Mouse (Mus musculus): ENCODE measurements around the gene Krt4. TPM values are rescaled to one million over a fixed set of nuclear protein-coding genes. Genes with fewer than 3 reads are reported as not detected.

The Krt4 gene
- 0.13 TPM in 1 of 2 replicates, not detected in the other for polyA plus RNA-seq (2016; fragmentation: Nextera tagmentation; extraction: Ambion mirVana)

DNA sequence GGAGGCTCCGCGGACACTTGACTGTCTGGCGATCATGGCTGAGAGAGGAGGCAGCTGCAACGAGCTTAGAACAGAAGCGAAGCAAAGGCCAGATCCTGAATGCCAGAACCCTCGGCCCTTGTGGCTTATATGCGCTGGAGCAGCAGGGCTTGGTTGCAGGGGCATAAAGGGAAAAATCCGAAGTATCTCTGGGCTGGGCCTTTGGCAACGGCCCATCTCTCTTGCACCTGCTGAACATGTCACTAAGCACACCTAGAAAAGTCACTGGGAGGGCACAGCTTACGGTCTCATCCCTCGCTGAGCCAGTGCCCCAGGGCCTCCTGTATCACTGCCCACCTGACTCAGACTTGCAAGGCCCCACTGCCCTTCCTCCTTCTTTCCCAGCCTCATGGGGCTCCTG lies at the start of gene Krt4:
Gene Krt4 (minus strand): TSS at position 101 of the 400 bp plus-strand sequence.
- Histone ChIP-seq H3K4me3 (replicated peaks) (no peak within 1 kb of the TSS), H3K27ac (no peak within 1 kb of the TSS), H3K36me3 (no peaks in the 10 kb centered on the region), H3K4me1 (replicated peaks) (peaks cover 22% of the 10 kb centered on the region), H3K4me2 (no peak within 1 kb of the TSS), H3K27me3 (peaks cover 16% of the 10 kb centered on the region; the same call in 1 of the 2 replicates), H3K9me3 (no peaks in the 10 kb centered on the region), H3K9ac (replicated peaks) (no peak within 1 kb of the TSS)
- ATAC-seq (ENCODE audit: insufficient number of reproducible peaks, insufficient read depth, low FRiP score, low TSS enrichment, low read depth) = no peak
- 79% methylated on average over 11 of the region's 11 CpGs for WGBS

DNA sequence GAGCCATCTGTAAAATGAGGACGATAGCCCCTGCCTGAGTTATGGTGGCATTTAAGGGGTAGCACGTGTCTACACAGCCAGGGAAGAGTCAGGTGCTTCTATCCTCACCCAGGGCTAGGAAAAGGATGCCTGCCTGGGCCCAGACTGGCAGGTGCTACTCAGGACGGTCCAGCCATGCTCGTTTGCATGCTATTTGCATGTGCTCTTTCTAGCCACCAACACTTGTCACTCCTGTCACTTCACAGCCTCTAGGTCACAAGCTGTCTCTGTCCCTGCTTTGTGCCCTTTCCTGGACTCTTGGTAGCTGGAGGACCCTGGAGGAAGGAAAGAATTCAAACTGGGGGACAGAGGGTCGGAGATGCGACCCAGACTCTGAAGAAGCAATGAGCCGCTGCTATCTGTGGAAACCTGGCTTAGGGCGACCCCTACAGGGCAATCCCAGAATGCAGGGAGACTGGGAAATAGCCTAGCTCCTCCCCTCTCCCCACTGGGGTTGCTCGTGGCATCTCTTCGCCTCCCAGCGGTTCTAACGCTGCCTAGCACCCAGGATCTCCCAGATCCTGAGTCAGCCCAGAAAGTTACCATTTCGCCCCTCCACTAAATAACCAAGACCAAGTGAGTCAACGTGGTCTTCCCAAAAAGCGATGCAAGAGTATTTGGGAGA lies 49.0 kb upstream of the Krt4 start:
- no peak overlapping the region for H3K9ac ChIP-seq (replicated peaks)
- no peak overlapping the region for H3K4me3 ChIP-seq (replicated peaks)
- no peak overlapping the region for H3K4me2 ChIP-seq
- no peak overlapping the region for H3K27ac ChIP-seq
- H3K4me1 ChIP-seq (replicated peaks) = peaks cover 39% of the 10 kb centered on the region
- H3K36me3 ChIP-seq = no peaks in the 10 kb centered on the region
- H3K27me3 ChIP-seq = peaks cover 4% of the 10 kb centered on the region; the same call in 1 of the 2 replicates
- no peak for ATAC-seq (ENCODE audit: insufficient number of reproducible peaks, insufficient read depth, low FRiP score, low TSS enrichment, low read depth)
- no peaks in the 10 kb centered on the region for H3K9me3 ChIP-seq
- 13% methylated on average over 15 of the region's 15 CpGs for WGBS

DNA sequence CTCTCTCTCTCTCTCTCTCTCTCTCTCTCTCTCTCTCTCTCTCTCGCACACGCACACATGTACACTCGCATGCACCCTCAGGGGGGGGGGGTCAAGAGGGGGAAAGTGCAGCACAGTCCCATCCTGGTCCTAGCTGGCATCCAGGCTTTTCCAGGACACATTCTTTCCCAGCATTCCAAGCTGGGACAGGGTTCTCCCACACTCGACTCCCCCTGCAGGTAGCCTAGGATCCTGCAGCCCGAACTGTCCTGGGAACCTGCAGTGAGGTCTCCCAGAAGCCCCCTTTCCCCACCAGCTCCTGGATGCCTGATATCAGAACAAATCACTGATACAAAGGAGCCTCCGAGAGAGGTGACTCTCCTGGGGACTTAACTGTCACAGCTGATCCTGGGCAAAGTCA lies 46.0 kb upstream of the Krt4 start:
- no peak for ATAC-seq (ENCODE audit: insufficient number of reproducible peaks, insufficient read depth, low FRiP score, low TSS enrichment, low read depth)
- peaks cover 11% of the 10 kb centered on the region for H3K4me1 ChIP-seq (replicated peaks)
- H3K4me2 ChIP-seq = no peak overlapping the region
- no peak overlapping the region for H3K9ac ChIP-seq (replicated peaks)
- no peaks in the 10 kb centered on the region for H3K9me3 ChIP-seq
- 7% methylated on average over 3 of the region's 6 CpGs for WGBS
- no peaks in the 10 kb centered on the region for H3K36me3 ChIP-seq
- peaks cover 4% of the 10 kb centered on the region; the same call in 1 of the 2 replicates for H3K27me3 ChIP-seq
- H3K4me3 ChIP-seq (replicated peaks) = no peak overlapping the region
- H3K27ac ChIP-seq = no peak overlapping the region

DNA sequence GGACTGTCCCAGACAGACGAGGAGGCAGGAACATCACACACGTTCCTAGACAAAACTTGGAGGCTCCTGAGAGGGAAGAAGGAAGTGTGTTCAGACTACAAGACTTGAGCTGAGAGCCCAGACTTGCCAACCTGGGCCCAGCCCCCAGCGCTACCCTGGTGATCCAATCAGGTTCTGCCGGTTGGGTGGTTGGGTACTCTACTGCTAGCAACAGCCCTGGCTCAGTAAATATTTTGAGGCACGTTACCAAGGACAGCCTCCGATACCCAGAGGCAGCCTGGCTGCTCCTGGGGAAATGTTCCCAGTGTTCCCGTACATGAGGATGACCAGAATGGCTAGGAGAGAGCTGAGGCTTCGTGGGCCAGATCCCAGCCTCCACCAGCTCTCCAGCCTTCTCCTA lies 42.3 kb upstream of the Krt4 start:
- H3K4me2 ChIP-seq = no peak overlapping the region
- H3K36me3 ChIP-seq = no peaks in the 10 kb centered on the region
- no peak overlapping the region for H3K4me3 ChIP-seq (replicated peaks)
- no peaks in the 10 kb centered on the region for H3K9me3 ChIP-seq
- no peak overlapping the region for H3K9ac ChIP-seq (replicated peaks)
- no peaks in the 10 kb centered on the region for H3K27me3 ChIP-seq
- no peak overlapping the region; the same call in 1 of the 2 replicates for H3K27ac ChIP-seq
- no peaks in the 10 kb centered on the region for H3K4me1 ChIP-seq (replicated peaks)
- no peak for ATAC-seq (ENCODE audit: insufficient number of reproducible peaks, insufficient read depth, low FRiP score, low TSS enrichment, low read depth)
- WGBS = 83% methylated on average over 8 of the region's 8 CpGs

DNA sequence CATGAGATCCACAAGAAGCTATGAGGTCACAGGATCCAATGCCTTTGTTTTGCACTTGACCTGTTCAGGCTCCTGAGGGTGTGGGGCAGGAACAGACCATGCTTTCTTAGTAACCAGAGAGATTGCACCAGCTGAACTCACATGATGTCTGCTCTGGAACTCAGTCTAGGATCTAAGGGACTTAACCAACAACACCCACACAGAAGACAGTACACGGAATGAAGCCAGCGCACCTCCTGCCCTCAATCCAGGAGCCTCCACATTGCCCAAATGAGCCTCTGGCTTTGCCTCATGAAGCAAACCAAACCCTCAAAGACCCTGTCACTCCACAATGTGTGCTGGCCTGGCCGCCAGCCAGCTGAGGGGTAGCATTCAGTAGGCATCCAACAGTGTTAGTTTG lies 34.4 kb upstream of the Krt4 start:
- Histone ChIP-seq H3K4me2 (no peak overlapping the region), H3K4me3 (replicated peaks) (no peak overlapping the region), H3K4me1 (replicated peaks) (no peaks in the 10 kb centered on the region), H3K27ac (no peak overlapping the region), H3K36me3 (no peaks in the 10 kb centered on the region), H3K9me3 (no peaks in the 10 kb centered on the region), H3K9ac (replicated peaks) (no peak overlapping the region), H3K27me3 (peaks cover 4% of the 10 kb centered on the region; the same call in 1 of the 2 replicates)
- no peak for ATAC-seq (ENCODE audit: insufficient number of reproducible peaks, insufficient read depth, low FRiP score, low TSS enrichment, low read depth)
- 86% methylated on average over 3 of the region's 3 CpGs for WGBS

DNA sequence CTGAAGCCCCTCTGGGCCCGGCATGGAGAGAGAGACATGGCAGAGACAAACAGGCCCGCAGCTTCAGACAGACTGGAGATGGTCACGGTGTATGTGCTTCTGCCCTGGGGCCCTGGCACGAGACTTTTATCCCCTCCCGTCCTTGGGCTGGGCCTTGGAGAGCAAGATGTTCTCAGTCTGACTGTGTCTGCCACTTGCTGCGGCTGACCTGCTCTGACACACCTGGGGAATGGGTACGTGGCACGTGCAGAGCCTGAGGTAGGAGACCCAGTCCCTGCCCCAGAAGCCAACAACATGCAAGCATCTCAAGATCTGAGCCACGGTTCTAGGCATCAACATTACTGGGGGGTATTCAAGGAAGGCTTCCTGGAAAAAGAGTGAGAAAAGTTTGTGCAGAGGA lies 29.7 kb upstream of the Krt4 start, which contains the start of gene Krt78:
Gene Krt78 (minus strand): TSS at position 101 of the 400 bp plus-strand sequence.
- no peak within 1 kb of the TSS for H3K4me3 ChIP-seq (replicated peaks)
- no peak within 1 kb of the TSS for H3K4me2 ChIP-seq
- ATAC-seq (ENCODE audit: insufficient number of reproducible peaks, insufficient read depth, low FRiP score, low TSS enrichment, low read depth) = no peak
- WGBS = 81% methylated on average over 9 of the region's 9 CpGs
- no peak within 1 kb of the TSS for H3K27ac ChIP-seq
- H3K36me3 ChIP-seq = no peaks in the 10 kb centered on the region
- peaks cover 10% of the 10 kb centered on the region; the same call in 1 of the 2 replicates for H3K27me3 ChIP-seq
- no peaks in the 10 kb centered on the region for H3K9me3 ChIP-seq
- H3K4me1 ChIP-seq (replicated peaks) = no peaks in the 10 kb centered on the region
- 0 out of 2 replicates have a peak within 1 kb of the TSS, but pooled peaks have one; percentile 4 for H3K9ac ChIP-seq (replicated peaks)

DNA sequence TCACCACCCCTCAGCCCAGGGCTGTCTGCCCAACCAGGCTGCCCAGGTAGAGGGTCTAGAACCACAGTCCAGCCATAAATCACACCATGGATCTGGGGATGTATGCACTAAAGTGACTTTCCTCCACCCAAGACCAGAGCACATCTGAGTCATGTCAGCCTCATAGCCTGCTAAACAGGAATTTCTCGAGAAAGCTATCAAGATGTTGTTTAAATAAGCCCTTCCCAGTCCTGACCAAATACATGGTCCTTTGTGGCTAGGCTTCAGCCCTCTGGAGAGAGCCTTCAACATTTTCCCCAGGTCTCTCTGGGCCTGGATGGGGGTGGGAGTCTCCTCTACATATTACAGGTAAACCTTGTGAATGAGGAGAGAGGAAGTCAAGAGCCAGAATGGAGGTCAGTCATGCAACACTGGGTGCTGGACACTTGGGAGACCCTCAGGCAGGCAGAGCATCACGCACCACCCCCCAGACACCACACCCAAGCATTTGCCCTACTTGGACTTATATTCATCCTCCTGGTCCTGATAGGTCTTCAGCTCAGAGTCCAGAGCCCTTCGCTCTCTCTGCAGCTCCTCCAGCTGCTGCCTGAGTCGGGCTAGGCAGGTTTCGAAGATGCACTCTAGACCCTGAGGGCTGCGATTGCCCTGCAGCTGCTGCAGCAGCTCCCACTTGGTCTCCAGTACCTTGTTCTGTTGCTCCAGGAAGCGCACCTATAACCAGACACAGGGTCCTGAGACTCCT lies 28.4 kb upstream of the Krt4 start:
- H3K27me3 ChIP-seq = peaks cover 10% of the 10 kb centered on the region; the same call in 1 of the 2 replicates
- H3K4me2 ChIP-seq = no peak overlapping the region
- H3K36me3 ChIP-seq = no peaks in the 10 kb centered on the region
- WGBS = 86% methylated on average over 7 of the region's 7 CpGs
- no peaks in the 10 kb centered on the region for H3K4me1 ChIP-seq (replicated peaks)
- H3K9ac ChIP-seq (replicated peaks) = no peak overlapping the region
- ATAC-seq (ENCODE audit: insufficient number of reproducible peaks, insufficient read depth, low FRiP score, low TSS enrichment, low read depth) = no peak
- no peaks in the 10 kb centered on the region for H3K9me3 ChIP-seq
- no peak overlapping the region for H3K27ac ChIP-seq
- no peak overlapping the region for H3K4me3 ChIP-seq (replicated peaks)

DNA sequence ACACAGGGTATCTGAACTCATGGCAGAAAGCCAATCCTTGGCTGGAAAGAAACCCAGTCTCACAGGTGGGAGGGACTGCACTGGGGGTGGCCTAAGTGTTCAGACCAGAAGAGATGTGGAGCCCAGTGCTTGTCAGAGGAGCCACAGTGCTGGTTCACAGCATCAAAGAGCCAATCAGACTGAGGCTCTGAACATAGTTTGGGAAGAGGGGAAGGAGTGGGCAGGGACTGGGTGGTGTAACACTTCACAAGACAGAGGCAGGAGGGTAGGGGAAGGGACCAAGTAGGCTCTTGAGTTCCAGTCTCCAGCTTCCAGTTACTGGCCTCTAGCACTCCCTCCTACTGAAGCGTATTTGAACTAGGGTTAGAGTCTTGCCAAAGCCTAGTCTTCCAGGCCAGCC lies 20.9 kb upstream of the Krt4 start:
- no peaks in the 10 kb centered on the region for H3K36me3 ChIP-seq
- no peak overlapping the region for H3K4me3 ChIP-seq (replicated peaks)
- WGBS = 100% methylated on average over 1 of the region's 1 CpGs
- peaks cover 16% of the 10 kb centered on the region; the same call in 1 of the 2 replicates for H3K4me1 ChIP-seq (replicated peaks)
- 0 out of 2 replicates have a peak, but pooled peaks cover 3% of the 10 kb centered on the region for H3K27me3 ChIP-seq
- H3K4me2 ChIP-seq = no peak overlapping the region
- H3K9me3 ChIP-seq = no peaks in the 10 kb centered on the region
- H3K27ac ChIP-seq = no peak overlapping the region
- H3K9ac ChIP-seq (replicated peaks) = no peak overlapping the region
- ATAC-seq (ENCODE audit: insufficient number of reproducible peaks, insufficient read depth, low FRiP score, low TSS enrichment, low read depth) = no peak

DNA sequence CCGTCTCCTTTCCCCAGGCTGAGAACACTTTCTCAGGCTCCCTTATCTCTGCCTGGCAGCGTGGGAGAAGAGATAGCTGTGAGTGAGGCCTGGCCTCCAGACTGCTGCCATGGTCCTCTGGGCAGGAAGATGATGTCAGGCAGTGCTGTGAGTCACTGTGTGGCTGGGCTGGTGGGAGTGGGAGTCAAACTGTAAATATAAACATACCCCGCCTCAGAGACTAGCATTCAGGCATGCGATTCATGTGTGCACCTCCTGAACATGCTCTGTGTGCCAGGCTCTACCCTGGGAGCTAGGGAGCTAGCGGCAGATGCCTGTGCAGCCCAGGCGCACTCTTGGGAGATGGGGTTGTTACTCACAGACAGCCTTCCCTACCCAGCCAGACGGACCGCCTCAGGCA lies 17.4 kb upstream of the Krt4 start:
- H3K27me3 ChIP-seq = 0 out of 2 replicates have a peak, but pooled peaks cover 3% of the 10 kb centered on the region
- no peak overlapping the region for H3K4me3 ChIP-seq (replicated peaks)
- H3K36me3 ChIP-seq = no peaks in the 10 kb centered on the region
- H3K9me3 ChIP-seq = no peaks in the 10 kb centered on the region
- no peak for ATAC-seq (ENCODE audit: insufficient number of reproducible peaks, insufficient read depth, low FRiP score, low TSS enrichment, low read depth)
- peaks cover 25% of the 10 kb centered on the region; the same call in 1 of the 2 replicates for H3K4me1 ChIP-seq (replicated peaks)
- no peak overlapping the region for H3K9ac ChIP-seq (replicated peaks)
- WGBS = 62% methylated on average over 8 of the region's 8 CpGs
- no peak overlapping the region for H3K27ac ChIP-seq
- no peak overlapping the region for H3K4me2 ChIP-seq

DNA sequence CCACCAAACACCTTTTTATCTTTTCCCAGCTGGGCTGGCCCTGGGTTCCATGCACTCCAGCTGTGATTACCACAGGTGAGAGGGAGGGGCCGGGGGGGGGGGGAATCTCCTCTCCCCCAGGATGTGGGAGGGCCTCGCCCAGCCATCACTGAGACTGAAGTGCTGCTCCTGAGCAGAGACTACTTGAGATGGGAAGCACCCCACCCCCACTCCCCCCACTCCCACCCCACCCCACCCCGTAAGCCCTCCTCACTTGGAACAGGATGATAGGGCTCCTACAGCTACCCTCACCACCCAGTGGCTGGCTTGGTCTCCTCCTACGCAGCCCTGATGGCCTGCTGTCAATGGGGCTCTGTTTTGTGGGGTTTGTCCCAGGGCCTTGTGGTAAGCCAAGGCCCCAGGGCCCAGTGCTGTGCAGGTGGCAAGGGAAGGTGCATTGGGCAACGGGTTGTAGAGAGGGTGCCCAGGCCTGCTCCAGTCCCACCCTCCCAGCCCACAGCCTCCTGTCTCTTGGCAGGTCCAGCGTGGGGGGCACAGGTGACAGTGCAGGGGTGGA lies 15.8 kb upstream of the Krt4 start, which contains the start of gene Krt79:
Gene Krt79 (minus strand): TSS at position 51 of the 556 bp plus-strand sequence.
- Histone ChIP-seq H3K4me2 (no peak within 1 kb of the TSS), H3K36me3 (no peaks in the 10 kb centered on the region), H3K27ac (no peak within 1 kb of the TSS), H3K4me1 (replicated peaks) (peaks cover 25% of the 10 kb centered on the region; the same call in 1 of the 2 replicates), H3K4me3 (replicated peaks) (no peak within 1 kb of the TSS), H3K9me3 (no peaks in the 10 kb centered on the region), H3K27me3 (0 out of 2 replicates have a peak, but pooled peaks cover 3% of the 10 kb centered on the region), H3K9ac (replicated peaks) (no peak within 1 kb of the TSS)
- 54% methylated on average over 6 of the region's 6 CpGs for WGBS
- ATAC-seq (ENCODE audit: insufficient number of reproducible peaks, insufficient read depth, low FRiP score, low TSS enrichment, low read depth) = no peak
